In genomic region chr12:58212261-58212923, GRCm38 (mm10) we compare ENCODE assay signal across 9 mouse cellular contexts. TPM values are rescaled to one million over a fixed set of nuclear protein-coding genes. Genes with fewer than 3 reads are reported as not detected.
DNase-seq lines count a peak whose midpoint lies in the region; ATAC-seq and TF ChIP-seq lines count a peak whose summit lies in the region.
"Had no signal": no experiment of that assay in that cellular context is flagged by ENCODE, and none has a peak within 500 bp of the region (broad histone marks: within the 10 kb centered on the region; RNA-seq: fewer than 3 reads in every experiment).

No protein-coding gene starts in this region.

- DNase-seq in liver, adult 2 months (ENCODE audit: extremely low read depth, low read depth, low spot score), result no peak
- no peak for DNase-seq in liver
- no peak for DNase-seq in hindbrain, embryonic 14.5 days (ENCODE audit: low spot score)
- DNase-seq in limb, embryonic 10.5 days (ENCODE audit: low spot score), result peak; percentile 65
- no peak for DNase-seq in adrenal gland, postnatal 36 days
- DNase-seq in ovary, postnatal 10 days (ENCODE audit: low spot score), result no peak

- no peaks in the 10 kb centered on the region for H3K9me3 ChIP-seq in embryonic facial prominence, embryonic 13.5 days
- H3K9me3 ChIP-seq in hindbrain, embryonic 14.5 days (ENCODE audit: control insufficient read depth, low read length), result no peaks in the 10 kb centered on the region
- no peaks in the 10 kb centered on the region for H3K9me3 ChIP-seq in limb, embryonic 10.5 days (replicated peaks)
- H3K9me3 ChIP-seq in neural tube, embryonic 12.5 days, result no peaks in the 10 kb centered on the region

- H3K4me1 ChIP-seq in liver, adult 2 months (ENCODE audit: control insufficient read depth, insufficient read depth, low read length), result peaks cover 7% of the 10 kb centered on the region; the same call in 1 of the 2 replicates
- peaks cover 38% of the 10 kb centered on the region for H3K4me1 ChIP-seq in embryonic facial prominence, embryonic 13.5 days
- peaks cover 19% of the 10 kb centered on the region for H3K4me1 ChIP-seq in hindbrain, embryonic 14.5 days (replicated peaks; ENCODE audit: control insufficient read depth, insufficient read depth, low read length)
- peaks cover 51% of the 10 kb centered on the region for H3K4me1 ChIP-seq in limb, embryonic 10.5 days
- peaks cover 27% of the 10 kb centered on the region for H3K4me1 ChIP-seq in neural tube, embryonic 12.5 days

- 5% methylated on average over 39 of the region's 39 CpGs for WGBS in liver, adult 2 months
- WGBS in embryonic facial prominence, embryonic 13.5 days, result under 1% methylated on average over 39 of the region's 39 CpGs
- under 1% methylated on average over 36 of the region's 39 CpGs for WGBS in hindbrain, embryonic 14.5 days
- under 1% methylated on average over 39 of the region's 39 CpGs for WGBS in limb, embryonic 10.5 days
- WGBS in neural tube, embryonic 12.5 days, result under 1% methylated on average over 39 of the region's 39 CpGs

- peak; percentile 20; the same call in 1 of the 2 replicates for ATAC-seq in embryonic facial prominence, embryonic 13.5 days (ENCODE audit: insufficient number of reproducible peaks, insufficient read depth, low FRiP score, low TSS enrichment, low read depth)
- ATAC-seq in hindbrain, embryonic 14.5 days (ENCODE audit: low FRiP score), result peak; percentile 65
- peak; percentile 67 for ATAC-seq in neural tube, embryonic 12.5 days (ENCODE audit: low FRiP score, low read depth)

- H3K4me2 ChIP-seq in embryonic facial prominence, embryonic 13.5 days, result peak overlapping the region; percentile 95
- peak overlapping the region; percentile 96 for H3K4me2 ChIP-seq in hindbrain, embryonic 14.5 days (replicated peaks)
- H3K4me2 ChIP-seq in neural tube, embryonic 12.5 days (replicated peaks), result peak overlapping the region; percentile 87

- no peak overlapping the region for H3K27ac ChIP-seq in liver, adult 2 months (replicated peaks; ENCODE audit: insufficient read depth, low read depth, low read length)
- no peak overlapping the region for H3K27ac ChIP-seq in embryonic facial prominence, embryonic 13.5 days
- 0 out of 2 replicates have a peak overlapping the region, but pooled peaks have one; percentile 14 for H3K27ac ChIP-seq in hindbrain, embryonic 14.5 days
- peak overlapping the region; percentile 53 for H3K27ac ChIP-seq in limb, embryonic 10.5 days
- H3K27ac ChIP-seq in neural tube, embryonic 12.5 days, result no peak overlapping the region
- H3K27ac ChIP-seq: macrophage had no signal

- peaks cover 7% of the 10 kb centered on the region for H3K27me3 ChIP-seq in liver, adult 2 months (ENCODE audit: control insufficient read depth, insufficient read depth, low read length)
- H3K27me3 ChIP-seq in embryonic facial prominence, embryonic 13.5 days, result peaks cover 64% of the 10 kb centered on the region
- H3K27me3 ChIP-seq in hindbrain, embryonic 14.5 days (ENCODE audit: control insufficient read depth, insufficient read depth, low read length), result peaks cover 49% of the 10 kb centered on the region
- peaks cover 46% of the 10 kb centered on the region for H3K27me3 ChIP-seq in limb, embryonic 10.5 days (ENCODE audit: low read depth, poor library complexity, severe bottlenecking)
- peaks cover 44% of the 10 kb centered on the region for H3K27me3 ChIP-seq in neural tube, embryonic 12.5 days (replicated peaks)

- no peaks in the 10 kb centered on the region for H3K36me3 ChIP-seq in liver, adult 2 months (ENCODE audit: control insufficient read depth, insufficient read depth, low read length)
- H3K36me3 ChIP-seq in embryonic facial prominence, embryonic 13.5 days, result no peaks in the 10 kb centered on the region
- no peaks in the 10 kb centered on the region for H3K36me3 ChIP-seq in hindbrain, embryonic 14.5 days (replicated peaks; ENCODE audit: control insufficient read depth, insufficient read depth)
- no peaks in the 10 kb centered on the region for H3K36me3 ChIP-seq in limb, embryonic 10.5 days
- H3K36me3 ChIP-seq in neural tube, embryonic 12.5 days, result no peaks in the 10 kb centered on the region

- peak overlapping the region; percentile 33; the same call in 1 of the 2 replicates for H3K4me3 ChIP-seq in liver, adult 2 months (ENCODE audit: insufficient read depth, low read depth, low read length)
- H3K4me3 ChIP-seq in embryonic facial prominence, embryonic 13.5 days, result peak overlapping the region; percentile 54
- H3K4me3 ChIP-seq in hindbrain, embryonic 14.5 days (replicated peaks; ENCODE audit: low read length), result peak overlapping the region; percentile 55
- peak overlapping the region; percentile 60 for H3K4me3 ChIP-seq in limb, embryonic 10.5 days
- peak overlapping the region; percentile 44 for H3K4me3 ChIP-seq in neural tube, embryonic 12.5 days

- no peak for TF ChIP-seq POLR2A in liver, adult 2 months (IDR thresholded peaks at IDR 0.05; ENCODE audit: extremely low read depth, insufficient read depth, low read length)

- H3K9ac ChIP-seq in liver, adult 2 months (ENCODE audit: low read depth, low read length), result no peak overlapping the region
- peak overlapping the region; percentile 62 for H3K9ac ChIP-seq in embryonic facial prominence, embryonic 13.5 days
- H3K9ac ChIP-seq in hindbrain, embryonic 14.5 days, result peak overlapping the region; percentile 65
- H3K9ac ChIP-seq in neural tube, embryonic 12.5 days, result peak overlapping the region; percentile 42

- TF ChIP-seq CTCF in liver, adult 2 months (IDR thresholded peaks at IDR 0.05; ENCODE audit: low read depth, low read length), result no peak

- no peaks in the 10 kb centered on the region for H3K79me2 ChIP-seq in liver, adult 2 months (ENCODE audit: control insufficient read depth, insufficient read depth, low read length)

RNA-seq across cellular contexts. Expression of gene Sstr1, which starts 0.8 kb away (rescaled TPM):
- 0.07 TPM in 1 of 2 replicates, not detected in the other for total RNA-seq in liver, adult 2 months (2014; rRNA removed)
- not detected in 2 replicates for polyA plus RNA-seq in liver, adult 2 months (2012; rRNA removed)
- 2.2 and 5.0 TPM in 2 replicates for polyA plus RNA-seq in embryonic facial prominence, embryonic 13.5 days (2015; fragmentation: Nextera tagmentation; extraction: Ambion mirVana)
- polyA plus RNA-seq in hindbrain, embryonic 14.5 days (2014; fragmentation: Nextera tagmentation; extraction: Ambion mirVana), result 11.6 and 12.2 TPM in 2 replicates
- 0.14 and 0.56 TPM in 2 replicates for polyA plus RNA-seq in limb, embryonic 10.5 days (2016; fragmentation: Nextera tagmentation; extraction: Ambion mirVana)
- polyA plus RNA-seq in neural tube, embryonic 12.5 days (2016; fragmentation: Nextera tagmentation; extraction: Ambion mirVana), result 1.9 and 2.5 TPM in 2 replicates
- under 1 TPM in 1 of 2 experiments, not detected in 1; 0.13 TPM for total RNA-seq in adrenal gland, postnatal 36 days (2021)
- polyA plus RNA-seq: macrophage had no signal

RNA-seq across cellular contexts. Expression of gene Clec14a, which starts 56.7 kb away (rescaled TPM):
- total RNA-seq in liver, adult 2 months (2014; rRNA removed), result 20.3 and 20.5 TPM in 2 replicates
- 2.6 and 4.5 TPM in 2 replicates for polyA plus RNA-seq in liver, adult 2 months (2012; rRNA removed)
- polyA plus RNA-seq in embryonic facial prominence, embryonic 13.5 days (2015; fragmentation: Nextera tagmentation; extraction: Ambion mirVana), result 9.5 and 9.8 TPM in 2 replicates
- polyA plus RNA-seq in hindbrain, embryonic 14.5 days (2014; fragmentation: Nextera tagmentation; extraction: Ambion mirVana), result 7.9 and 9.3 TPM in 2 replicates
- polyA plus RNA-seq in limb, embryonic 10.5 days (2016; fragmentation: Nextera tagmentation; extraction: Ambion mirVana), result 3.9 and 6.0 TPM in 2 replicates
- 6.7 and 7.9 TPM in 2 replicates for polyA plus RNA-seq in neural tube, embryonic 12.5 days (2016; fragmentation: Nextera tagmentation; extraction: Ambion mirVana)
- 1 to 10 TPM; 8.7 to 8.8 TPM for total RNA-seq in adrenal gland, postnatal 36 days (2021)
- polyA plus RNA-seq: macrophage had no signal

Comparison
In these comparisons a context has a peak if more than half of its experiments do, and no peak if none do; other contexts are left out.
1. H3K27ac ChIP-seq: peak in hindbrain, embryonic 14.5 days (single experiment) and limb, embryonic 10.5 days (single experiment); none in liver, adult 2 months (single experiment), embryonic facial prominence, embryonic 13.5 days (single experiment) and neural tube, embryonic 12.5 days (single experiment).
2. Peak in every context shown above with its lines, with median percentiles within 50 percentile points of each other: H3K4me3 ChIP-seq, ATAC-seq and H3K4me2 ChIP-seq.